Mouse (Mus musculus): ENCODE data around the gene Cacna1e.

Cacna1e gene

DNA sequence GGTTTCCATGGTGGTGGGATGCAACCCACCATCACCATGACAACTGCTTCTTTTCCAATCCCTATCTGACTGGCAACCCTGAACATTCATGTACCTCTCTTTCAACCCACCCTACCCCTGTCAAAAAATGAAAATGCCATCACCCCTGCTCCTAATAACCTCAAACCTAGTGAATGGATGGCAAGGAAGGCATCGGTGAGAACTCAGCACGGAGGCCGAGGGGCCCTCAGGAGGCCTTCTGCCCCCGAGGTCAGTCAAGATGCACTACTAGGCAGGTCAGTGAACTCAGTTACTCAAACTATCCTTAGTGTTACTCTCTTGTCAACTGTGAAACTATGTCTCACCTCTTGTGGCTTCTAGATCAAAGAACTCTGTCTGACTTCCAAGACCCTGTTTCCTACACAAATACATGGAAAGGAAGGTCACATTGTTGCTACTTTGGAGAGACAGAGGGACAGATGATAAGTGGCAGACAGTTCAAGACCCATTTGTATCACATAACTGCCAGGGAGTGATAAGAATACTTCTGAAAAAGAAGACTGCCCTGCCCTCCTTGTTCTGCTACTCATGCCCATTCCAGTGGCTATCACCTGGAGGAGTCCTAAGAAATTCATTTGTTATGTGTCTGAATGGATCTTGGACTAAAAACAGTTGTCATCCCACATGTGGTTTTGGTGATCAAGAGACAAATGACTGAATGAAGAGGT is 176.6 kb downstream of the Cacna1e start:
- DNase-seq (ENCODE audit: low spot score), result no peak

DNA sequence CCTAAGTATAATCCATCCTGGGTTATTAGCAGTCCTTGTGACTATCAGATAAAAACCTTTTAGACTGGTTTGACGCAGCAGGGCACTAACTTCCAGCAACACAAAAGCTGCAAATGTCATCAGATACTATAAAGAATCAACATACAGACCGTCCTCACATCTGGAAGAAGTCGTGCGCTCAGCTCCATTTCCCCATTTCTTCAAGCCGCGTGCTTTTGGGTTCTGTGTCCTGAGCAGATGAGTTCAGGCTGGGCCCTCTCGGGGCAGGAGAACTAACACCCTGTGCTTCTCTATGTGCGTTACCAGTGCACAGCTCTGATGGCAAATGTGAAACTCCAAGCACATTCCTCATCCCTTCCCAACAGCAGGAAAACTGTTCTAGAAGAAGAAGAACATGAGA is 177.3 kb downstream of the Cacna1e start:
- no peak for DNase-seq (ENCODE audit: low spot score)

DNA sequence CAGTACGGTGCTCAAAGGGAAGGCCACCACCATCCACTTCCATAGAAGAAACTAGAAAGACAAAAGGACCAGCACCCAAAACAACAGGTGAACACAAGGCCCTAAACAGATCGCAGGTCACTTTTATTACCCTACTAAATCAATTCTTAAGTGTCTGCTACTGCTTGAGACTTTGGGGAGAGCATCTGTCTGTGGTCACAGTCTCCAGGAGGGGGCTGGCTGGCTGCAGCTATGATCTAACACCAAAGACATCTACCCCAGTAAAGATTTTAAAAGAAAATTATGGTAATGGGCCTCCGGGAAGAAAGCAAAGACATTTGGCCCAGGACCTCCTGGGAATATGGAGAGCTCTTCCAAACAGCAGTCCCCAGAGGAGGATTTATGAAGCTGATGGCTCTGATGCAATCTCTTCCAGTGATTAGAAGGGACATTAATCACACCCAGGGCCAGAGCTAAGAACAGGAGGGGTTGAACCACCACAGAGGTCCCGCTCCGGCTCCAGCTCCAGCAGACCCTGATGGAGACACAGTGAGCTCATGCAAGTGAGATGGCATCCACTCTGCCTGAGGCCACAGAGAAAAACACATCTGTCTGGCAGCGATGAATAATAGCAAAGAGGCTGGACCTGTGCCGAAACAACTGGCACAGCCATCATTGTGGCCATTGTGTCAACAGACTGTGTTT is 178.3 kb downstream of the Cacna1e start:
- no peak for DNase-seq (ENCODE audit: low spot score)

DNA sequence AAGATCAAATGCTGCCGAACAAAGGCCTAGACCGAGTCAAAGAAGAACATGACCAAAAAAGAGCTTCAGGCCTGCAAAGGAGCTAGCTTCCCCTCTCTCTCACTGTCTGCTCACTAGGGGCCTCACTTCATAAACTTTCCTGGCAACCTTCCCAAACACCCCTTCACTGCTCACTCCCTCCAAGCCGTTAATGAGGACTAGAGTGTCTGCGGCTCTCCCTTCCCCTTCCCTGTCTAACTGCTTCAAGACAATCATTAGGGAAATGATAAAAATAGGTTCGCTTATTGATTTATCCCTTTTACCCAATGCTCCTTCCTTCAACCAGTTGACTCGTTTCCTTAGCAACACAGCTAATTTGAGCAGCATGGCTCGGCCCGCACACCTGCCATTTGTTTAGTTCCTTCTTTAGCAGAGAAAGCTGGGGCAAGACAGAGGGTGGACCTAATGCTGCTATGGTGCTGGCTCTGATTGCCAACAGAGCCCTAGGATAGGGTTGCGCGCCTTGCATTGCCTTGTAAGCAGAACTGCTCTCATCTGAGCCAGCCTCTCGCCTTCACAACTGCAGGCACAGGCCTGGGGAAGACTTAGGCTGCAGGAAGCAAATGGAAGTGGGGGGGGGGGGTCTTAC is 179.6 kb downstream of the Cacna1e start:
- DNase-seq (ENCODE audit: low spot score), result no peak

DNA sequence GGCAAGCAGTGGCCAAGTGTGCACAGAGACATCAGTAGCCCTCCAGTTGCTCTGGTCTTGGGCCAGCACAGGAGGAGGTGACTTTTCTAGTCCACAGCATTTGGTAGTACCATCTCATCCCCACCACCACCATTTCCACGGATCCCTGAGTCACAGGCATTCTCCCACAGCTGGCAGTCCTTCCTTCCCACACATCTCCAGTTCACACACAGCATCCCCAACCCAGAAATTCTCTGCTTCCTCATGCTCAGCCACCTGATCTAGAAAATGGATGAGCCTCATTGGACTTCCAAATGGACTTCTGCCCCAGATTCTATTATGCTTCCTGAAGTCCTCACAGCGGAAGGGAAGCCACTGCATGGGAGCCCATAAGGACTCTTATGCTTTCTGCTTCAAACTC is 181.7 kb downstream of the Cacna1e start:
- no peak for DNase-seq (ENCODE audit: low spot score)

DNA sequence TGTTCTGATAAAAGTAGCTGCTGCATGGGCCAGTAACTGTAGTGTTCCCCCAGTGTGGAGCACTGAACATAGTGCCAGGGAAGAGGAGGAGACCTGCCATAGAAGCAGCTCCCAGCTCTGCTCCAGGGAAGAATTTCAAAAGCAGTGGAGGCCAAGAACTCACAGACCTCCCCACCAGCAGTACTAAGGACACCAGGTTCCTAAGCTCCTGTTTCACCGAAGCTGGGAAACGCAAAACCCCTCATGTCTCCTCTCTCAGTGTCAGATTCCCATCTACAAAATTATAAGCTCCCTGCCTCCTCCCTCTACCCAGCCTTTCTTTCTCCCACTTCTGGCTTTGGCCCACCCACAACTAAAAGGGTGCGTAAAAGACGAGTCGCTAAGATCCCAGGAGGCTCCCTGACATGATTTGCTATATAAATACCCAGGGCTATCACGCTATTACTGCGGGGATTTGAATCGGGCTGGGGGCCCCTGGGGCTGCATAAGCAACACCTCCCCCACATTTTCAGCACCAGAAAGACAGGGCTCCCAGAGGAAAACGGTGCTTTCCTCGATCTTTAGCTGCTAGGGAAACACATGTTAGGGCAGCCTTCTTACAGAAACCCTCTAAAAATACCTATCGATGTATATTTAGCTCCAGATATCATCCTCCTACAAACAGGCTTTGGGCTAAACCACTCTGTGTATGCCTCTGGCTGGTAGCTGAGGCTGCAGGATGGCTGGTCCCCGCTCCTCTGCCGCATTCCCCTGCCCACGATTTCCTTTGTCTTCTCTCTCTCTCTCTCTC is 195.2 kb downstream of the Cacna1e start:
- DNase-seq (ENCODE audit: low spot score), result no peak

DNA sequence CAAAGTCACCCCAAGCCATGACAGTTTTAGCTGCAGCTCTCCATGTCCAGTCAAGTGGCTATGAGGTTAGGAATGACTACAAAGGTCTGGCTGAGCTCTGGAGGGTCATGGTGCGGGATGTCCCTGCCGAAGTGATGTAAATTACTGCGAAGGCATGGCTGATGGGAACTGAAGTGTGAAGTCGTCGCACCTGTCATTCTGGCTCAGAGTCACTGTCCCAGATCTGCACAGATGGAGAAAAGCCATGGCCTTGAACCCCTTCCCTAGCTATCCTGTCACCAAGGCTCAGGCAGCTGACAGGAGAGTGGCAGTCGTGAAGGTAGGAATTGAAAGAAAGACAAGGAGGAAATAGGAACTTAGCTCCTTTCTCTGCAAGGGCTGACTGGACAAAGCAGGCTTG is 197.4 kb downstream of the Cacna1e start:
- DNase-seq (ENCODE audit: low spot score), result no peak

DNA sequence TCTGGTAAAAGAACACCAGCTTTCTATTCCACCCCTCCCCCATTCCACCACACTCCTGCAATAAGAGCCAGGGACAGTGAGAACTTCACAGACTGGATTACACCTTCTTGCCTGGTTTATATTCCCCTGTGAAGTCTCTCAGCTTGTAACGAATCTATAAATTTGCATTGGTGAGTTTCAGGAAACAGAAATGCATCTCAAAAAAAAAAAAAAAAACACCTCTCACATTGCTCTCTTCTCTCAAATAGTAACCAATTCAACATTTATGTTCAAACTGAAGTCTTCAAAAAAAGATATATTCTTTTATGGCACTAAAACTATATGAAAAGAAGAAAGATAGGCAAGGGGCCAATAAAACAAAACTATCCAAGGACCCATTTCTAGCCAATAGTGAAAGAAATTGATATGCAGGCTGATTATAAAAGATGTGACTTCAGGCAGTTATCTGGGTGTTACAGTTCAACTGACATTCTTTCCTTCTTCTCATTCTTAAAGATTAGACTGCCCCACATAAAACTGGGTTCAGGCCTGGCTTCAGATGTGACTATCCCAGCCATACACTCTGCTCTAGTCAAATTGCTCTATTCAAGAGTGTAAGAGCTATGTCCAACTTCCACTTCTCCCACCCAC is 200.7 kb downstream of the Cacna1e start:
- DNase-seq (ENCODE audit: low spot score), result no peak

DNA sequence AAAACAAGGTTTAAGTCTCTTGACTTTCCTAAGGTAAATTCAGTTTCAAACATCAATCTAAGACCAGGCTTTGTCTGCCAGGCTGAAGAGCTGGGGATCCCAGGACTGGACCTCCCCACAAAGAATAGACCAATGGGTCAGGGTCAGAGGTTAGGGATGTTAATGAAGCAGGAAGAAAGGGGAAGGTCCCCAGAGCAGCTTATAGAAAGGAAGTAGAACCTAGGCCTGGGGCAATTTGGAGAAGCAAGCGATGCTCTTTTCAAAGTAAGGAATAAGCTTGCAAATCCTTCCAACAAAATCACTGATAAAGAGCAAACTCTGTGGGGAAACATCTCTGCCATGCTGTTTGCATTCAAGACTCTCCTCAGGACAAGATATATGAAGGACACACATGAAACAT is 205.3 kb downstream of the Cacna1e start:
- DNase-seq (ENCODE audit: low spot score), result no peak

DNA sequence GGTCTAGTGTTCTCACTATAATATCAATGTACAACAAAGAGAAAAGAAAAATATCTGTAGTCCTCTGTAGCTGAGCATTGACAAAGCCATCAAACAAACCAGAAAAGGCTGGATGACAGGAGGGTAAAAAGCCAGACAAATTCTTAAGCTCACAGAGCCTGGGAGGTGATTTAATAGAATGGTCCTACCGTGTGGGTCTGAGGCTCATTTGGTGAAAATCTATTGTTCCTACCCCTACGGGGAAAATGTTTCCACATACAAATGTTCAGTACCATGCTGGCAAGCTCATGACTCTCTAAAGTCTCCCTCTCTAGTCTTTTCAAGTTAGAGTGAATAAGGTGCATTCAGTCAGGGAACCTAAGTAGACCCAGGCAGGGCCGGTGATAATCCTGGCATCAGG is 206.2 kb downstream of the Cacna1e start:
- DNase-seq (ENCODE audit: low spot score), result no peak

DNA sequence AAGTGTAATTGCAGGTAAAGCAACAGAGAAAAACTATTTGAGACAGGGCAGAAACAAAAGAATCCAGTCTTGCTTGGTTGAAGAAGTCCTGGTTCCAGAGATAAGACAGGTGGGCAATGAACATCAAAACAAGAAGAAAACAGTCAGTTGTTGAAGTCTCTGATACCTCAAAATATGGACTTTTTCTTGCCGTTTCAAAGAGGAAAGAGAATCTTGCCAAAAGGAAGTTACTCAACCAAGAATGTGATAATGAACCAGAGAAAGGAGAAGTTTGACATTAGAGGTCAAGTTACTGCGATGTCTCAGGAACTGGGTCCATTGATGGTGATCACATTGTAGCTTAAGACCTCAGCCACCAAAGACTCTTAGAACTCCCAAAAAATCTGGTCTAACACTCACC is 206.6 kb downstream of the Cacna1e start:
- DNase-seq (ENCODE audit: low spot score), result no peak

DNA sequence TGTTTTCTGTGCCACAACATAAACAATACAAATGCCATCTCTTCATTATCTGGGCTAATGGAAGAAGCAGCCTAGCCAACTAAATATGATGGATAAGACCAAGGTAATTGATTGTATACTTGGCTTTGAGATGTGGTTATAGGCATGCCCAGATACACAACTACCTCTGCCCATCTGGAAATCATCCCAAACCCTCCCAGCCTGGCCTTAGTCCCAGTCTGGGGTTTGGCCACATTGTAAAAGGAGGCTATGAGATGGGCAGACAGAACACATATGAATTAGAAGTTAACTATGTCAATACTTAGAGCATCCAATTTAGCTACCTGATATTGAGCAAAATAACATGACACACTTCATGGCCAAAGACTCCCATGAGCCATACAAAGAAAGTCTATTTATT is 220.6 kb downstream of the Cacna1e start:
- DNase-seq (ENCODE audit: low spot score), result no peak

DNA sequence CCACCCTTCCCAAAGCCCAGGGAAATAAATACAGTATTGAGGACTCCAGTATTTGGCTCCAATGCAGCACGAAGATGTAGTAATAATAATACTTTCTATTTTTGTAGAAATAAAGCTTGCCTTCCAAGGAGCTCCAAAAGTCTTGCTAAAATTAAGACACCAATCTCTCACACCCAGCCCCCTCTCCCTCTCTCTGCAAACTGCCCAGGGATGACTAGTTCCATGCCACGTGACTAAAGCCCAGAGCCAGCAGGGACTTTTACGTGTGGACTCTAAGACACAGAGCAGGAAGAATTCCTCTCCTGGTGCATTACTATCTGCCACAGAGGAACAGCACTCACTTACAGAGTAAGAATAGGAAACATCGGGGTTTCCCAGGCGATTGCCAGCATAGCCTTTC is 222.3 kb downstream of the Cacna1e start:
- DNase-seq (ENCODE audit: low spot score), result no peak

DNA sequence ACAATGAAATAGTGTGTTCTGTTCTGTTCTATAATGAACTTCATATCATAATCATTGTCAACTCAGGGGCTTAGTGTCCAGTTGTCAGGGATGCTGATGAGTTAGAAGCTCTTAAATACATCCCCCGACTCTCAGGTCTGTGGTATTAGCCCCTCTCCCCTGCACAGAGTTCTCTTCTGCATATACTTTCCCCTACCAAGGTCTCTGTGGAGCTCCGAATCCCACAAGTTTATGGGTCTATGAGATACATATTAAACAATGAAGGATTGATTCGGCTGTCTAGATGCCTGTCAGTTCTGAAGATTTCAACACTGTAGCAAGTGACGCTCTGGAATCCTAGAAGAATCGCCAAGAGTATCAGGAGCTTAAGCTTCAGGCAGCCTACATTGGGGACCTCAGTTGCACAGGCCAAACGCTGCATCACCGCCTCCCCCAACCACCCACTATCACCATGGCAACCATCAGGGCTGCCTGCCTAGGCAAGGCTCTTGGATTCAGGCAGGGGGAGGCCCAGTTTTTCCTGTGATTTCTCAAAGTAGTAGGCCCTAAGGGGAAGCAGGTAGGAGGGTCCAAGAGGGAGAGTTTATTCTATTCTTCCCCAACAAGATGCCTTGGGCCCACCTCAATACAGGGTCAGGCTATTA is 223.0 kb downstream of the Cacna1e start:
- no peak for DNase-seq (ENCODE audit: low spot score)

DNA sequence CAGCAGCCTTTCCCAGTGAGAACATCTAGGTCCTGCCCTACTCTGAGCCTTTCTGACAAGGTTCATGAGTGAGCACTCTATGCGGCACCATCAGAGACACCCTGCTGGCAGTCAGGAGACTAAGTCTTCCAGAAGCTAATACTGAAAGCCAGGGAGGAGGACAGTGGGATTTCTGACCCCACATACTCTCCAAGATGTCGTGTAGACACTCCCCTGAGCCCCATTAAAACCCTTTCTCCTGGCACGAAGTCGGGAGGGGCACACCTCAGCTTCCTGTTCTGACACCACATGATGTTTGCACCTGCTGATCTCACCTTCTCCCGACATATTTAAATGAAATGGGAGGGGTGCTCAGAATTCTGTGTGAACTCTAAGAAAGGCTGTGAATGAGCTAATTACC is 226.9 kb downstream of the Cacna1e start:
- no peak for DNase-seq (ENCODE audit: low spot score)

DNA sequence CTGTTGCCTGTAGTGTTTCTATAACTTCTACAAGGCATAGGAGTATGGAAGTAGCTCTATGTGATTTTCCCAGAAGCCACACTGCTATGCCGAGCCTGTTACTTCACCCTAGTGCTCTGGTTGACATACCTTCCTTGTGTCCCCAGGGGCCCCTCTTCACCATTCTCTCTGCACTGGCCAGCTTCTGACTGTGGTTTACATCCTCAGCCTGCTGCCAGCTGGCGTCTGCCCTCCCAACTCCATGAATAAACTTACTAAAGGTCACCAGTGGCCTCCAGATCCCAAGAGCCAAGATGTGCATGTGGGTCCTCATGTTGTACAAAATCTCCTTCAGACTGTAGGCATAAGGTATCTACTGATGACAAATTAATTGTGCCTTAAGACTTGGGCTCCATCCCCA is 230.3 kb downstream of the Cacna1e start:
- DNase-seq (ENCODE audit: low spot score), result no peak

DNA sequence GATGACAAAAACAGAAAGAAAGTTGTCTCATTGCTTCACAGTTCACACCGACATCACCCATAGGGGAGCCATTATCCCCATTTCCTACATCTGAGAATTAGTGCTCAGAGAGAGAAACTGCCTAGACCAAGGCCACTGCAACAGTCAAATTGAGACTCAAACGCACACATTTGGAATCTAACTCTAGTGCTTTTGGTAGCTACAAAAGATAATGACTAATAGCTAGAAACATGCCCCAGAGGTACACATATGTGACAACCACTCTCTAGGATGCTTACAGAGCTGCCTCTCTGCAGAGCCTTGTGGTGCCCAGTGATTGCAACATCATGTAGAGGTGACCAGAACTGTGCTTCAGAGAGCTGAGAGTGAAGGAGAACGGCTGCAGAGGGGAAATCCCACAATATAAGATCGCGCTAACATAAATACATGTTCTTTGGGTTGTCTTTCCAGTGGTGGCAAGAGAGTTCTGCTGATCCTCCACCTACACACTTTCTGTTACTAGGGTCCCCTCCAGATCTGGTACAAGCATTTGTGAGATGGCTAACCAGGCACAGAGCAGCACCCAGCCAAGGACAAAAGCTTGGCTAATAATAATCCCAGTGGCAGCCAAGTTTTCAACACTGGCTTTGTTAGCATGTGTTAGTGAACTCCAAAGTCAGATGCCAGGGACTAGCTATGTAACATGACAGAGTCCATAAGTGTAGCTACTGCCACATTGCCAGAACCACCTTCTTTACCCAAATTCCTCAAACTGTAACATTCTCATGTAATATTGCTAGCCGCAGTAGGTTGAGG is 237.9 kb downstream of the Cacna1e start:
- no peak for DNase-seq (ENCODE audit: low spot score)

DNA sequence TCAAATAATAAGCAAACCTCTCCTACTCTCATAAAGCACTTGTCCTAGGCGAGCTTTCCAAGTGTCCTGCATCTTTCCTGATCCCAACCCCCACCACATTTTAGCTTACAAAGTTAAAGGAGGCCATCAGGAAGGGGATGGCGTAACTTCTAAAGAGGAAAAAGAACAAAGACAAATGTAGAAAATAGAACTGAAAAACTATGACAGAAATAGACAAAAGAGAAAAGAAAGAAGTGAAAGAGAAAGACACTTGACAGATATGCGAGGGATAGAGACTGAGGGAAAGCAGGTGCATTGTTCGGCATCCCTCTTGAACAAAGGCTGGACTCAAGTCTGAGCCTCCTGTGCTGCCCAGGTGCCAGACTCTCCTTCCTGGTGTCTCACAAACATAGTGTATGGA is 246.5 kb downstream of the Cacna1e start:
- DNase-seq (ENCODE audit: low spot score), result no peak

DNA sequence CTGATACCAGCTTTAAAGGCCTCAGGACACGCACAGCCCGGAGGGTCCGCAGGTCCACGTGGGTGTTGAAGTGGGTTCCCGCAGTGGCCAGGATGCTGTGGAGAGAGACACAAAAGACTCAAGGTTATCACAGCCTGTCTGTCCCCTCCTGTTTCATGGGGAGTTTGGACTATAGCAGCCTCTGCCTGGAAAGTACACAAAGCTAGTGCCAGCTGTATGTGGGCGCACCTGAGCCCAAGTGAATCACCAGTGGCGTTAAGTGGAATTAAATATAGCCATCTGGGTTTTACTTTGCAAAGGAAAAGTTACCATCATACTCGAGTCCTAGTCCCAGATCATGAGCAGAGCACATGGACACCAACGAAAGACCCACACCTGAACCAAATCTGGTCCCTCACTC is 248.5 kb downstream of the Cacna1e start:
- DNase-seq (ENCODE audit: low spot score), result no peak

DNA sequence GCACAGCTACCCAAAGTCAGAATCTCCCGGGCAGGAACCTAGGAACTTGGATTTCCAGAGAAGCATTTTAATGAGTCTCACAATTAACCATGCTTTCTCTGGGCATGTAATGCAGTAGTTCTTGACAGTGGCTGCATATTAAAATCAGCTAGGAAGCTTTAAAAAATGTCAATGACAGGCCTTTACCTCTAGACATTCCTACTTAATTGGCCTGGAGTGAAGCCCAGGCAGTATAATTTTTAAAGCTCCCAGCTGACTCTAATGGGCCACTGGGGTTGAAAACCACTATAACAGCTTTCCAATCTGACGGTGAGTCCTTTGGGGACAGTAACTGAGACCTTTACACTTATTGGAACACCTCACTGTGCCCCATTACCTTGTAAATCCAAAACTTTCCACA is 251.4 kb downstream of the Cacna1e start:
- DNase-seq (ENCODE audit: low spot score), result no peak

Measured in MN1 (cell line).